Mouse (Mus musculus) hindbrain, postnatal 0 days (tissue): ENCODE measurements around the gene Hist1h1e. TPM values are rescaled to one million over a fixed set of nuclear protein-coding genes. Genes with fewer than 3 reads are reported as not detected.
A peak's percentile ranks its signal among the peaks of the same experiment; 100 is the strongest.
"Not testable (repeated sequence)": the region's sequence is repeated elsewhere in the genome, so short reads cannot be mapped to it uniquely, and the experiment has no call there.

Experiments
- ATAC-seq: fragments of 200-750 bp; cut with Nextera tagmentation; 2 replicates; pipeline ENCODE4 v1.8.0; 2017; ENCODE audit warnings: mild to moderate bottlenecking, moderate TSS enrichment, moderate library complexity
- DNase-seq: peaks from one replicate; pipeline ENCODE4 v3.0.0-alpha.2; 2015; ENCODE audit warnings: low spot score
- H3K27ac ChIP-seq: fragments of 300-500 bp; sonication (generic); 2 replicates; pipeline ENCODE4 v1.5.1; 2014; ENCODE audit warnings: mild to moderate bottlenecking
- H3K27me3 ChIP-seq: fragments of 300-500 bp; sonication (generic); 2 replicates; pipeline ENCODE4 v1.6.1; 2014; ENCODE audit warnings: low read length, mixed read lengths; ENCODE audit not compliant: insufficient read depth
- H3K36me3 ChIP-seq: fragments of 300-500 bp; sonication (generic); 2 replicates; pipeline ENCODE4 v1.6.1; 2014; ENCODE audit warnings: low read length, mixed read lengths; ENCODE audit not compliant: insufficient read depth
- H3K4me1 ChIP-seq: fragments of 300-500 bp; sonication (generic); 2 replicates; pipeline ENCODE4 v1.6.1; 2014; ENCODE audit warnings: antibody characterized with exemption, low read length, mixed read lengths; ENCODE audit not compliant: insufficient read depth
- H3K4me2 ChIP-seq: fragments of 300-500 bp; sonication (generic); 2 replicates; pipeline ENCODE4 v1.6.1; 2014; ENCODE audit warnings: low read depth, mild to moderate bottlenecking, low read length, moderate library complexity, mixed read lengths
- H3K4me3 ChIP-seq: fragments of 300-500 bp; sonication (generic); 2 replicates; pipeline ENCODE4 v1.5.1; 2014; ENCODE audit warnings: low read length
- H3K9ac ChIP-seq: fragments of 300-500 bp; sonication (generic); replicated peaks from 2 replicates; pipeline ENCODE4 v1.6.1; 2014; ENCODE audit warnings: mild to moderate bottlenecking, low read length, moderate library complexity, mixed read lengths
- H3K9me3 ChIP-seq: fragments of 300-500 bp; sonication (generic); 2 replicates; pipeline ENCODE4 v1.6.1; 2016; ENCODE audit warnings: low read length, mixed read lengths
- CTCF ChIP-seq: IDR thresholded peaks from 2 replicates; pipeline ENCODE4 v1.5.1; 2016; ENCODE audit warnings: antibody characterized with exemption, control low read depth, low read depth
- WGBS: fragments of 180-500 bp; shearing (Covaris S2); extraction: QIAGEN DNeasy Blood & Tissue Kit; methylation state at CpG from one replicate; pipeline ENCODE4 v1.1.7; 2014; 5-methylcytosine and 5-hydroxymethylcytosine counted together
- polyA plus RNA-seq: library from polyadenylated mRNA; unstranded; fragments of >200 nt; fragmentation: Nextera tagmentation; extraction: Ambion mirVana; gene quantifications from 2 replicates; pipeline ENCODE4 v1.2.1, GENCODE M21; 2015
- total RNA-seq: library from RNA; depleted of rRNA; stranded (reverse); fragments of >200 nt; gene quantifications from 2 replicates; pipeline ENCODE4 v1.2.3, GENCODE M21; 2014

The Hist1h1e gene
- total and polyA plus RNA-seq, 2 experiments from 2014 or later, result 20.1 to 281 TPM

- H3K4me2 ChIP-seq, result no peak overlapping the region
- H3K36me3 ChIP-seq, result no peaks in the 10 kb centered on the region
- TF ChIP-seq CTCF, result no peak
- no peaks in the 10 kb centered on the region for H3K27me3 ChIP-seq
- no peak overlapping the region for H3K9ac ChIP-seq
- ATAC-seq (no peak), DNase-seq (no peak)
- no peaks in the 10 kb centered on the region for H3K9me3 ChIP-seq
- H3K27ac ChIP-seq, result no peak overlapping the region
- no peaks in the 10 kb centered on the region for H3K4me1 ChIP-seq
- WGBS, result 86% methylated on average over 5 of the region's 5 CpGs
- no peak overlapping the region for H3K4me3 ChIP-seq
Measured at GRCm38 (mm10) chr13:23593051-23593770, 29.1 kb downstream of the Hist1h1e start.

- WGBS, result 63% methylated on average over 7 of the region's 7 CpGs
- ATAC-seq, result no peak
Measured at GRCm38 (mm10) chr13:23592614-23593013, 29.7 kb downstream of the Hist1h1e start.

GRCm38 (mm10) chr13:23591886-23592285 lies 30.5 kb downstream of the Hist1h1e start:
- H3K36me3 ChIP-seq, H3K27me3 ChIP-seq, H3K27ac ChIP-seq, H3K9ac ChIP-seq, DNase-seq, H3K9me3 ChIP-seq, ATAC-seq, H3K4me3 ChIP-seq, H3K4me1 ChIP-seq, H3K4me2 ChIP-seq: not testable (repeated sequence)
- WGBS, result 92% methylated on average over 7 of the region's 7 CpGs

More at GRCm38 (mm10) chr13:23592614-23593013, 29.7 kb downstream of the Hist1h1e start:
- TF ChIP-seq CTCF, result no peak
- Histone ChIP-seq H3K4me3 (no peak overlapping the region), H3K27ac (no peak overlapping the region), H3K9me3 (no peaks in the 10 kb centered on the region), H3K27me3 (no peaks in the 10 kb centered on the region), H3K4me2 (no peak overlapping the region), H3K36me3 (no peaks in the 10 kb centered on the region), H3K9ac (no peak overlapping the region), H3K4me1 (no peaks in the 10 kb centered on the region)
- DNase-seq, result no peak

- Histone ChIP-seq H3K4me2 (no peak overlapping the region), H3K36me3 (no peaks in the 10 kb centered on the region), H3K9me3 (no peaks in the 10 kb centered on the region), H3K9ac (no peak overlapping the region), H3K27ac (no peak overlapping the region), H3K27me3 (no peaks in the 10 kb centered on the region), H3K4me3 (no peak overlapping the region), H3K4me1 (no peaks in the 10 kb centered on the region)
- 95% methylated on average over 7 of the region's 7 CpGs for WGBS
- DNase-seq (no peak), ATAC-seq (no peak)
- TF ChIP-seq CTCF, result no peak
Measured at GRCm38 (mm10) chr13:23591206-23591605, 31.2 kb downstream of the Hist1h1e start.

- TF ChIP-seq CTCF, result no peak
Measured at GRCm38 (mm10) chr13:23586940-23587225, 35.5 kb downstream of the Hist1h1e start.

GRCm38 (mm10) chr13:23586099-23586939 lies 36.0 kb downstream of the Hist1h1e start:
- H3K27me3 ChIP-seq, result no peaks in the 10 kb centered on the region
- H3K9me3 ChIP-seq, result no peaks in the 10 kb centered on the region
- H3K4me3 ChIP-seq, result peak overlapping the region; percentile 49
- peak; percentile 24 for DNase-seq
- peak overlapping the region; percentile 94 for H3K4me2 ChIP-seq
- TF ChIP-seq CTCF, result no peak
- peaks cover 8% of the 10 kb centered on the region; the same call in 1 of the 2 replicates for H3K4me1 ChIP-seq
- H3K27ac ChIP-seq, result peak overlapping the region; percentile 67
- 1% methylated on average over 22 of the region's 22 CpGs for WGBS
- peak overlapping the region; percentile 21 for H3K9ac ChIP-seq
- no peak for ATAC-seq
- no peaks in the 10 kb centered on the region for H3K36me3 ChIP-seq

More at GRCm38 (mm10) chr13:23586940-23587225, 35.5 kb downstream of the Hist1h1e start:
- H3K4me2 ChIP-seq, result peak overlapping the region; percentile 94
- peak overlapping the region; percentile 21; the same call in 1 of the 2 replicates for H3K9ac ChIP-seq
- no peaks in the 10 kb centered on the region for H3K27me3 ChIP-seq
- WGBS, result 0% methylated on average over 1 of the region's 1 CpGs
- no peaks in the 10 kb centered on the region for H3K9me3 ChIP-seq
- H3K4me3 ChIP-seq, result peak overlapping the region; percentile 49
- peaks cover 6% of the 10 kb centered on the region; the same call in 1 of the 2 replicates for H3K4me1 ChIP-seq
- DNase-seq (no peak), ATAC-seq (no peak)
- no peaks in the 10 kb centered on the region for H3K36me3 ChIP-seq
- peak overlapping the region; percentile 67; the same call in 1 of the 2 replicates for H3K27ac ChIP-seq

- under 1% methylated on average over 18 of the region's 36 CpGs for WGBS
- H3K27me3 ChIP-seq, H3K9me3 ChIP-seq, H3K4me1 ChIP-seq, H3K36me3 ChIP-seq: not testable (repeated sequence)
- DNase-seq (peak; percentile 91), ATAC-seq (peak; percentile 89)
- Histone ChIP-seq H3K9ac (peak overlapping the region; percentile 68), H3K27ac (peak overlapping the region; percentile 92), H3K4me2 (peak overlapping the region; percentile 94), H3K4me3 (peak overlapping the region; percentile 49)
Measured at GRCm38 (mm10) chr13:23585442-23586098, 36.8 kb downstream of the Hist1h1e start.
